Mouse (Mus musculus): ENCODE measurements around the gene Dnm3. TPM values are rescaled to one million over a fixed set of nuclear protein-coding genes. Genes with fewer than 3 reads are reported as not detected.

The Dnm3 gene
- total RNA-seq, 2 experiments from 2014 or later: 4.7 to 7.4 TPM

DNA sequence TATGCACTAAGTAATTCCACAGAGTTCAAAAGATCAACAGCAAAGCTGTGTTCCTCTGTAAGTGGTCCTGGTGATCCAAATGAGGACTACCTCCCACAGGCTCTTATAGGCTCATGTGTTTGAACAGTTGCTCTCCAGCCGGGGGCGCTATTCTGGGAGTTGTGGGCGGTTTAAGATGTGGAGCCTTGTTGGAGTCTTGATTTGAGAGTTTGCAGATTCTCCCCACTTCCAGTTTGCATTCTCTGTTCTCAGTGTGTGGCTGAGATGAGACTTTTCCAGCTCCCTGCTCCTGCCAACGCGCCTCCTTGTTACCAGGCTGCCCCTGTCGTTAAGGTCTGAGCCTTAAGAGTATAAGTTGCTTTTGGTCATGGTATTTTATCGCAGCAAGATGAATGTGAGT, 430.2 kb downstream of the Dnm3 start:
- intact Hi-C loops (cut with DNase I): no loop called here
- DNase-seq (ENCODE audit: low spot score): no peak

DNA sequence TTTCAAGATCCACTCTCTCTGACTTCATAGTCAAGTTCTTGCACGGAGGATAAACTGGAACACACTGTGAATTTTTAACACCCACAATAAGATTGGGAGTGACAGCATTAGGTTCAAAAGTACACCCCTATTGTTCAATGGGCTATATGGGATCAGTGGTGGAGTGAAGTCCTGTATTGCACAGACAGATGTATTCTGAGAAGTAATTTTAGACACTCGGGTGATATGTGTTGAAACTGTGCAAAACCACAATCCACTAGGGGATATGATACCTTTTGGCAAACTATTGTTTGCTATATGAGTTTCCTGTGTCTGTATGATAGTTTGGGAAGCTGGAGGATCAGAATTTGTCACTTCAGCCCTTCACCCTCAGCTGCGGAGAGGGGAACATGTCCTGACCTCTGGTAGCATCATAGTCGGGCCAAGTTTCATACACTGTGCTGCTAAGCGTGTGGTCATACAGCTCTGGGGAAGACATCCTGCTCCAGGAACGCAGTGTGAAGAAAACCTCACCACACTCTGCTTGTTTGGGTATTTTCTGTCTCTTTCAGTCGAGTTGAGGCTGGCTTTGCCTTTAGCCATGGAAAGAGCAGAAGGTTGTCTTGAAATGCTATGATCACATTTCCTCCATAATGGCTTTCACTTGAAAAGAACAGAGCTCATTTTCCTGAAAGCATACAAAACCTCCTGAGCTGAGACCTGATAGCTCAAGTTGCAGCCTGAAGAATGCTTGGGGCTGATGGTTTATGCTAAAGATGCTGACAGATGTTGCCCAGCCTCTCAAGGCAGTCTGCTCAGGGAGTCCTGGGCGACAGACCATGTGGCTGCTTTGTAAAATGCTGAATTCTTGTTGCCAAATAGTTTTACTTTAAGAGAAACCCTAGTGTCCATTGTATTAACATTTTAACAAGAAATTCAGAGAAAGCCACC, 433.8 kb downstream of the Dnm3 start:
- DNase-seq (ENCODE audit: low spot score): no peak
- intact Hi-C loops (cut with DNase I): no loop called here

DNA sequence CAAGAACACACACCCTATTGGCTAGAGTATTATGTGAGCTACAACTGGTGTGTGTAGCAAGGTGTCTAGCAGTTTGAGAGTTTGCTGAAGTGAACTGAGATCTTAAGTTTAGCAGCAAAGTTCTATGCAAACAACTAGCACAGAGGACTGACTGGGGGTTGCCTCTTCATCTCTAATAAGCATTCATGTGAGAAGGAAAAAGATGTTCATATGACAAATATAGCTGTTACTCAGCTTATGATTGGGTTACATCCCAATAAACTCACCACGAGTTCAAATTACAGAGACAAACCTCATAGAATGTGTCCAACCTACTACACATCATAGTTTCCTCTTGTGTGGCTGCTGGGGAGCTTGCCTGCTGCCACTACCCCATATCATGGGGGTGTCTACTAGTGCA, 434.6 kb downstream of the Dnm3 start:
- intact Hi-C loops (cut with DNase I): no loop called here
- DNase-seq (ENCODE audit: low spot score): no peak

DNA sequence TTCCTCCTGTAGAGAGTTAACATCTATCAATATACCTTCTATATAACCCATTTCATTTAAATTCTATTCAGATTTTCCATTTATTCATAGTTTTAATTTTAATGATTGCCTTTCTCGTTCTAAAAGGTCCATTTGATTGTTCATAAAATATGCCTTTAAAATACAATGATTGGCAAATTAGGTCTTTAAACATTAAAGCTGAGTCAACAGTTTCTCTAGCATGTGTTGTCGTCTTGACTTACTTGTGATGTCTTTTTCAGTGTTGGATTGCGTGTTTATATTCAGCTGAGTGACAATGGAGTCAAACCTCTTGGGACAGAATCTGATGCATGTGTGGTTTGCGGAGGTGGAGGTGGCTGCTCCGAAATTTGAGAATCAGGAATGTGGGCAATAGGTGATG, 435.4 kb downstream of the Dnm3 start:
- intact Hi-C loops (cut with DNase I): no loop called here
- DNase-seq (ENCODE audit: low spot score): no peak

DNA sequence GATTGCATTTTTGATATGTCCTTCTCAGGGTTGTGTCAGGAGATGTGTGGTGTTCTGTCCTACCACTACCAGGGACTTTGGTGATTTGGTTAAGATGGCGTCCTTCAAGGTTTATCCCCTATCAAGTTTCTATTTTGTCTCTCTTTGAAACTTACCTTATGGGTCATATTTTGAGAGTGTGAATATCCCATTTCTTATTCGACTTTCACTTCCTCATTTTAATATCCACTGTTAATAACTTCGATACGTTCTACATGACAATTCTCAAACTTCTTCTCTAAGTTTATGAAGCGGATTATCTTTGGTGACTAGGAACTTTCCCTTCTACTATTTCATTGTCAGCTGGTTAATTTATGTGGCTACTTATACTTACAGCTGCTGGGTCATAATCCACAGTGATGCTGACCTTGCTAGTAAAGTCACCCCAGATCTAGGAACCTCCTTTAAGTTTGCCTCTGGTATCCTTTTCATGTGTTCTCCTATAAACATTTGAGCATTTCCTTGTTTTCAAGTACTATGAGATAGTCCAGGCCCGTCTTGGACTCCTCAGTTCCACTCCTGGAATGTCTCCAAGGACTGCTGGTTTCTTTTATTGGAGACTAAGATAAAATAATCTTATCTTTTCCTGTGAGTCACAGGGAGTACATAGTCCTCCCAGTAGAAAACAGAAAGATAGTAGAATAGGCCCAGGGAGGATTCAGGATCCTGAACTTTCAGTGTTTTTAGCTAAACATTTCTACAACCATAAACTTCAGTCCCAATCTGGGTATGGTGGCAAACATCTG, 437.2 kb downstream of the Dnm3 start:
- DNase-seq (ENCODE audit: low spot score): peak; percentile 28
- intact Hi-C loops (cut with DNase I): no loop called here

DNA sequence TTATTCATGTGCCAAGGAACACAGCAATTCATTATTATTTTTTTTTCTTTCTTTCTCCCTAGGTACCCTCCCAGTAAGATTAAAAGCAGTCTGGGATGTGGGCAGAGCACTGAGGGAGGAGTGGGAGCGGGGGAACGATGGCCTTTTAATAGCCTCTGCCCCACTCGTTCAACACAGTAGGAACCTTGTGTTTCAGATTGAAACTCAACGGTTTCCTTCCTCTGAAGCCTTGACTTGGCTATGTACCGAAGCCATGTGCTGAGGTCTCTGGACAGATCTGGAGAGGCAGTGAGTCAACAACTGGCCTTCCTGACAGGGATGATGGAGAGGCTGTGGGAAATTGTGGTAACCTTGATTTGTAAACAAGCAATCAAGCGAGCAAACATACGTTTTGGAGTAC, 438.0 kb downstream of the Dnm3 start:
- intact Hi-C loops (cut with DNase I): no loop called here
- peak; percentile 25 for DNase-seq (ENCODE audit: low spot score)

DNA sequence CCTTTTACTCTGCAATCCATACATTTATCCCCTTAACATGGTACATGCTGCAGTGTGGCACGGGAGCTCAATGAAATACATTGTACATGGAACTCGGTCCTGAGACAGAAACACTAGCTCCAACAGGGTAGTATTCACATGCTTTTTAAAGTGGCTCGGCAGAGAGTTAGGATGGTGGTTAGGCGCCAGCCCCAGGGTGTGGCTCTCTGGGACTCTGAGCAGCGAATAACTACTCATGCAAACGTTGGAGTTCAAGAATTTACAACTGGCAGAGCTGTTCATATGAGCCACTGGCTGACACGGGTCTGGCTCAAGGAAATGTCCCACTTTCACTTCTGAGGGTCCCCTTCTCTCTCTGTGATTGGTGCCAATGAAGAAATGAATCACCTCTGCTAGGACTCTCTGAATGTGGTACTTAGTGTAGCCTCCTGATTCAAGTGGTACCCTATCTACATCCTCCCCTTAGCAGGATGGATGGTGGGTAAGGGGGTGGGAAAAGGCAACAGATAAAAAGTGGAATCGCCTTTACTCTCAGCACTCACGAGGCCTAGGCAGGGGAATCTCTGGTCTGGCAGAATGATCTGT, 438.7 kb downstream of the Dnm3 start:
- intact Hi-C loops (cut with DNase I): no loop called here
- DNase-seq (ENCODE audit: low spot score): peak; percentile 44

DNA sequence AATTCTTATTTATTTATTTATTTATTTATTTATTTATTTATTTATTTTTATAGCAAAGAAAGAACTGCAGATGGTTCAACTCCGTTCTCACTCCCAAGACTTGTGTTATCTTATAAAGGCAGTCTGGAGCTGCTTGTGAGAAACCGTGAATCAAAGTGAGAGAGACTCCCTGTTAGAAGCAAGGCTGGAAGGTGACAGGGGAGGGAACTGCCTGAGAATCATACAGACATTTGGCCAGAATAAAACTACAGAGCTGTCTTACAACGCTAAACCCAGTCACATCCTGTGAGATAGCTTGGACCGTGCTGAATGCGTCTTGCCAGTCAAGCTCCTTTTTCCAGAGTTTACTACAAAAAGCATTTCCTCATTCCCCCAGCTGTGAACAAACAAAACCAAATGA, 439.4 kb downstream of the Dnm3 start:
- DNase-seq (ENCODE audit: low spot score): no peak

DNA sequence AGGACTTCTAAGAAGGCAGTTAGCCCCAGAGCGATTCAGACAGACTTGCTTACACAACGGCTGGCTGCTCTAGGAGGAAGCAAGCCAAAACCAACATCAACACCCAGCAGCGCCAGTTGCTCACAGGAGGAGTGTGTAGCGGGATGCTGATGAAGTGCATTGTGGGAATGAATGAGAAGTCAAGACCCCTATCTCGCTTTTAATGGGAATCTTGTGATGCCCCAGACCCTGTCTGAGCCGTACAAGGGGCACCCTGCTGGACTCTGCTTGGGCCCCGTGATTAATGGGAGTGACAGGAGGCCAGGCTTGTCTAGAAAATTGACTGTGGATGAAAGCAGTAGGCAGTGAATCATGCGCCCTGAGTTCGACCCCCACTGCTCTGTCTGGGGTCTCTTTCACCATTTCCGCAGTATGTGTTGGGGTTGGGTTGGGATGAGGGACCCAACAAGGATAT, 439.8 kb downstream of the Dnm3 start:
- intact Hi-C loops (cut with DNase I): no loop called here
- DNase-seq (ENCODE audit: low spot score): peak; percentile 76

More for the DNA sequence above, 439.4 kb downstream of the Dnm3 start:
- intact Hi-C loops (cut with DNase I): no loop called here

DNA sequence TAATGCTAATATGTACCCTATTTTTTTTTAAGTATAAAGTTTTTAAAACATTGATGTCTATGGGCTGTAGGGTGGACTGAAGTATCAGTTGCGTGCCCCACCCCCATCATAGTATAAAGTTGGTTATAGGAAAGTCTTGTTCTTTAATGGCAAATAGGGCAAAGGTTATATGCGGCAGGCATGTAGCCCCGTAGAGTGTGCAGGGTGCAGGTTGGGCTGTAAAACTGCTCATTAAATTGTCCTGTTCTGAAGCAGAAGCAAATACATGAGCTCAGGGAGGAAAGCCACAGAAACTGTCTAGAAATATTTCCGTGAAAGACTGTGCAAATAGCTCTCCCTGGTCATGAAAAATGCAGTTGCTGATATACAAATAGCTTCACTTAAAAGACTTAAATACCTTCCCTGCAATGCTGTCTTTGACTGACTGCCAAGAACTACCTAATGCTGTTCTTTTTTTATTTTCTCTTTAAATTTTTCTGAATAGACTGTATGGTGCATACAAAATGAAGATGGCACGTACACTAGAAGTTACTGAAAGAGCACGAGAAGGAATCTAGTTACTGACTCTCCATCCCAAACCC, 440.6 kb downstream of the Dnm3 start:
- intact Hi-C loops (cut with DNase I): no loop called here
- no peak for DNase-seq (ENCODE audit: low spot score)

DNA sequence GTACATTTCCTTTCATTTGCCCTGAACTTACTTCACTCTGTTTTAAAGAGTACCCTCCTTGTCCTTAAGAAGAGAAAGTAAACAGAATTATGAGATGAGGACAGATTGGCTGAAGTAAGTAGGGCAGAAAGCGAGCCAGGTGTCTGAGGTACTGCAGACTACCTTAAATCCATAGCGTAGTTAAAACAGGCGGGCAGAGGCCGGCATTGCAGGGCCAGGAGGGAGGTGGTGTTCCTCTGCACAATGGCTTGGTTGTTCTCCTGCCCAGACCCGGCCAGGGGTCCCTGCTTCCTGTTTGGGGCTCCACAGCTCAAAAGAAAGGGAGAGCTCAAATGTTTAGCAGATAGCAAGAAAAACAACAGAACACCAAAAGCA, 441.4 kb downstream of the Dnm3 start:
- intact Hi-C loops (cut with DNase I): no loop called here
- no peak for DNase-seq (ENCODE audit: low spot score)

DNA sequence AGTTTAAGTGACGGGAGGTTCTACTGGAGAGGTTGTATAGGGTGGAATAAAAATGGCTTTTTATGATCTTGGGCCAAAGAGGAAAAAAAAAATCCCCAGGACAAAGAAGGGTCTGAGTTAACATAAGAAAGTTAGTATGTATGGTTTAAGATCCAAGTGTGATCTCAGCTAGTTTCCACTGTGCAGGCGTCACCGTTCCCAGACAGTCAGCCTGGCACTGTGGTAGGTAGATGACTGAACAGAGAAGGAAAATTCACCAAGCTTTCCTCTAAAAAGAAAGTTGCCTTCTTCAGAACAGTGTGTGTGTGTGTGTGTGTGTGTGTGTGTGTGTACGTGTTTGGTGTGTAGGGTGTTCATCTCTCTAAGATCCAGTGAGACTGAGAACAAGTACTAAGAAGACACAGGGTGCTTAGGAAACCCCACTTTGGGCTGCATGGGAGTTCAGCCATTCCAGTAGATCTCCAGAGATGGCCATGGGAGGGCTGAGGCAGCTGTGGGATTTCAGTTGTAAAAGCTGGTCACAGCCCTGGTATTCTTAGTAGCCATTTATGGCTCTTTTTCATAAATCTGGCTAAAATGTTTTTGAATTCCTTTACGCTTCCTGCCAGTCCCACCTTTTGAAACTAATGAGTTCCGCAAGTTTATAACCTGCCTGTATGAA, 441.9 kb downstream of the Dnm3 start:
- DNase-seq (ENCODE audit: low spot score): no peak
- intact Hi-C loops (cut with DNase I): no loop called here

DNA sequence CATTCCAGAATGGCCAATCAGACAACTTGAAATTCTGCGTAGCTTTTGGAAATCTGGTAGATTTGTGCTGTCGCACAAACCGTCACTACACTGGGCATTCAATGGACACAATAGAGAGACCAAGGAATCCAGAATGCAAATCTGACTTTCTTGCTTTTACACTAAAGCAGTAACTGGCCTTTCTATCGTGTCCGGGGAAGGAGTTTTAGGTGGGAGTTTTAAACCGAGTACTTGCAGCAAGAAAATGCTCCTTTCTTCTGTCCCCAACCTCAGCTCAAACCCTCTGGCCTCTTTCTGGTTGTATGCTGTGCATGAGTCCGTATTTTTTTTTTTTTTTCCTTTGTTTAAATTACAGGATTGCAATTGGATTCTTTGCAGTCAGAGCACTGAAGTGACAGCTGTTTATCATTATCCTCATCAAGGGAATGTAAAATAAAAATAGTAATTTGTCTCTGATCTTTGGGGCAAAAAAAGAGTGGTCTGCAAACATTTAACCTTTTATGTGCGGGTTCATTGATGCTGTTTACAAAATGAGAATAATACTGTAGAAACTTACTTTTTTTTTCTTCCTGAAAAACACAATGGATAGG, 454.1 kb downstream of the Dnm3 start:
- intact Hi-C loops (cut with DNase I): no loop called here
- no peak for DNase-seq (ENCODE audit: low spot score)

DNA sequence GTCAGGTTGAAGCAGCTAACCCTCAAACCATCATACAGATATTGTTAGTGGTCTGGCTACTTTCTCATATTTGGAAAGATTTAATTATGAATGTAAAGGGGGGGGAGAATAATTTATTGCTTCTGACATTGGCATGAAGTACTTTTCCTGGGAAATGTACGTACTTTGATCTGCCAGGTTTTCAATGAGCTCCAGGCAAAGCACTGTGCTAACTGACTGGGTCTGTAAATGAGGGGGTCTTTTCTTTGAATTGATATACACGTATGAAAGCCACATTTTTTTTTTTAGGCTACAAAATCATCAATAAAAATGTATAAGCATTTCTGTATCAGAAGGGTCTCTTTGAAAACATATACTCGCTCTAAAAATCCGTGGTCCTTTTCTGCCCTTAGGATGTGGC, 457.1 kb downstream of the Dnm3 start:
- DNase-seq (ENCODE audit: low spot score): no peak
- intact Hi-C loops (cut with DNase I): no loop called here

DNA sequence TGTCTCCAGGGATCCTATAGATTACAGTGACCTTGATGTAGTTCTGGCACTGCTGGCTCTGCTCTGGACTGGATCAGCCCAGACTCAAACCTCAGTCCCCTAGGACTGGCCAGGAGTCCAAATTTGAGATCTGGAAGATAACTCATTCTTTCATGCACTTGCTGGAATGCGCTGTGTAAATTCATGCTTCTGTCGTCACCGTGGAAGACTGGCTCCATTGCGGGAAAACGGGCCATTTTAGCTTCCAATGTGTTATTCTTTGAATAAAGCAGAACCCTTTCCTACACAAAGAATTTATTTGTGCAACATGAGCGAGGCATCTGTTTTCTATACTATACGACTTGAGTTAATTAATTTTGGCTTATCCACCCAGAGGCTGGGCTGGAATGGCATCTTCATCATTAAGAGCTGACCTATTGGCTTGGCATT, 457.5 kb downstream of the Dnm3 start:
- DNase-seq (ENCODE audit: low spot score): no peak
- intact Hi-C loops (cut with DNase I): no loop called here

DNA sequence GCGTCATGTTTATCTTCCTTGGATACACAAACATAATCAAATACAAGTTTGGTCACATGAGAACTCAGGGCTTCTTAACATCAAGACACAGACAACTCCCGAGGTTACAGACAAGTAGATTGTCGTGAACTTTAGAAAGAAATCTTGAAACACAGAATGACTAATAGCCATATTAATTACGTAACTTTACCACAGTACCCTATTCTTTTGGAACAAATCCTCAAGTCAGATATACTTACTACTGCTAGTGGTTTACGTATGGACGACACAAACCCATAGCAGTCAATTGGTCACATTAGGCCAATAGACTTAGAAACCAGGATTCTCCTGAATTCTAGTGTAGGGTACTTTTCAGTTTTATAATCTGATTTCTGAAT, 459.2 kb downstream of the Dnm3 start:
- DNase-seq (ENCODE audit: low spot score): no peak
- intact Hi-C loops (cut with DNase I): no loop called here

DNA sequence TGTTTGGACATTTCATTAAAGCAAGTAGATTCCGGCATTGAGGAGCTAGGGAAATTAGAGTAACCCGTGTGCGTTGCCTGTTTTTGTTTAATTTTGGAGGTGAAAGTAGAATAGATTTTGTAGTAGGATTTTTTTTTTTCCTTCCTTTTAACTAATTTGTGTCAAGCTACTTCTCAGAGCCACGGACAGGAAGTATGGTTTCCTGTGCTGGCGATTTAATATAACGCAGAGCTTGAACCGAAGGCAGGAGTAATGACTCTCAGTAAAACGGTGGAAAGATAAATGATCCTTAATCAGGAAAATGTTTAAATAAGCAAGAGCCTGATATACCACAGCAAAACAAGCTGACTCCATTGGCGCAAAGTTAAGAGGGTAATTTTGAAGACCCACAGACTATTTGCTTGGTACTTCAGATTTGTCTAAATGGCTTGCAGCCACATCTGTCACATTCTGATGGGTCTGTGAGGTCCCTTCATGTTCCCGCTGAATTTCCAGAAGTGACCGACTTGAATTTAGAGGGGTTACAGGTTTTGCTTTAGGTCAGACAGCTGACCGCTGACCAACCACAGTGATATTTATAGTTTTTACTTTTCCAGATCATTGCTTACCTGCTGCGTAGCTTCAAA, 459.7 kb downstream of the Dnm3 start:
- intact Hi-C loops (cut with DNase I): no loop called here
- DNase-seq (ENCODE audit: low spot score): no peak

DNA sequence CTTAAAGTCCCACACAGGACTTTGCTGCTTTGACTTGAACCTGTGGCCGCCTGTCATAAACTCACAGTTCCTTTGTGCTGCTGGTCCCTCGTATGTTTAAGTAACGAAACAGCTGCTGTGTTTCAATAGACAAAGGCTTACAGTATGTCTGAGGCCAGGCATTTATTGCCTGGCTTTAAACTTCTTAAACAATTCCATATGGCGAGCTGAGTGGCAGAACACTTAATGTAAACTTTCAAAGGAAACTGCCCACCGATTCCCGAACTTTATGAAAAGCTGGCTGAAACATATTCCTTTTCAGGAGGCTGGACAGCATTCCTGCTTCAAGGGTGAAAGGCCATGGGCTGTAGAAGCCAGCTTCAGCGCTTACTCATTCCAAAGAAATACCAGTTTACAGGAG, 460.9 kb downstream of the Dnm3 start:
- DNase-seq (ENCODE audit: low spot score): no peak
- intact Hi-C loops (cut with DNase I): no loop called here

DNA sequence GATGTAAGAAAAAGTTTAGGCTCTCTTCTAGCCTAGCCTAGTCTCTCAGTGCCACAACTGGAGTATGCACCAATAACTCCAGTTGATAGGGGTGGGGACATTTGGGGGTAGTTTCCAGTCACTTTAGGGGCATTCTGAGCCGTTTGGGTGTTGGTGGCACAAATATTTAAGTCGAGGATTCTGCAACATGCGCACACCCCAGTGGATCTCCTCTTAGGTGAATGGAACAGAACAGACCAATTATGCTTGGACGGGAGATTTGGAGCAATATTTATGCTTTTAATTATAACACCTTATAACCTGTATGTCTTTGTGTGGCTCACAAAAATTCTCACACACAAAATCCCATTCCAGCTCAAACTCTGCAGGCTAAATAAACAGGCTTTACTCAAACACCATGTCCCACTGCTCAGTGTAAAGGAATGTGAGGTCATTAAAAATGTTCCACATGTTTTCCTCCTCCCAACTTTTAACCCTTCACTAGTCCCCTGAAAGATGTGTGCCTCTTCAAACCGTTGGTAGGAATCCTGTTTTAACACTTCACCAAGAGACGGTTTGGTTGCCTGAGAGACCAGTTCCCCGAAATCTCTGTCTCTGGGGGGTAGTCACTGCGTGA, 462.5 kb downstream of the Dnm3 start:
- intact Hi-C loops (cut with DNase I): no loop called here
- no peak for DNase-seq (ENCODE audit: low spot score)

All from heart, postnatal 25 days (tissue).